Mouse (Mus musculus): ENCODE results near the gene Gm19410. TPM values are rescaled to one million over a fixed set of nuclear protein-coding genes. Genes with fewer than 3 reads are reported as not detected.
A peak's percentile ranks its signal among the peaks of the same experiment; 100 is the strongest.

Gm19410 gene
- not detected in 2 replicates for polyA plus RNA-seq (2015; fragmentation: Nextera tagmentation; extraction: Ambion mirVana)

DNA sequence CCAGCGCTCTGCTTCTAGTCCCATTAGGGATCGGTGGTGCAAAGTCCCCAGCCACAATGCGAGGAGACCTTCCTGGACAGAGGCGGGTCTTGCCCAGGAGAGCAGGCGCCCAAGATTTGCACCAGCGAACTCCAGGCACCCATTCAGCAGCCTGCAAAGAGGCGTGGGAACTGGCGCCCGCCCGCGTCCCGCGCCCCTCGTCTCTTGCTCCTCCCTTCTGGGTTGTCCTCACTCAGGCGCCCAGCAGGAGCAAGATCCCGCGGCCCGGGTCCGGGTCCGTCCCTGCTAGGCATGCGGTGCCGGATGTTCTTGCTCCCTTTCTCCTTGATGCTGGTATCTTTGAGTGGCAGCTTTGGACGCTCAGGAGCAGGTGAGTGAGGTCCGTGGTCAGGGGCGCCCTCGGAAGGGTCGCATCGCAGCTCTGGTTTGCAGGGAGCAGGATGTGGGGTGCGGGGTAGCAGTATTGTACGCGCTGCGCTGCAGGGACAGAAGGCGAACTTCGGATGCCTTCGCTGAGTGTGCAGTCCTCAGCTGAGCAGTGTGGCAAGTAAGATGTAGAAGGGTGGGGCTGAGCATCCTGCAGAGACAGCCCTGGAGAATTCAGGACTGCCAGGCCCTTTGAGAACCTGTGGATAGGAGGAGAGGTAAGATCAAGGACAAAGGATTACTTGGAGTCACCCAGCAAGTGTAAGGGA is at the start of gene Gm19410:
TSS of gene Gm19410 (plus strand) at position 292 of the 695 bp plus-strand sequence.
- H3K4me1 ChIP-seq (ENCODE audit: insufficient read depth, low read depth, low read length), result 0 out of 2 replicates have a peak, but pooled peaks cover 3% of the 10 kb centered on the region
- DNase-seq (ENCODE audit: low spot score), result peak; percentile 9
- H3K4me2 ChIP-seq (replicated peaks; ENCODE audit: low read depth, low read length), result peak within 1 kb of the TSS; percentile 59

DNA sequence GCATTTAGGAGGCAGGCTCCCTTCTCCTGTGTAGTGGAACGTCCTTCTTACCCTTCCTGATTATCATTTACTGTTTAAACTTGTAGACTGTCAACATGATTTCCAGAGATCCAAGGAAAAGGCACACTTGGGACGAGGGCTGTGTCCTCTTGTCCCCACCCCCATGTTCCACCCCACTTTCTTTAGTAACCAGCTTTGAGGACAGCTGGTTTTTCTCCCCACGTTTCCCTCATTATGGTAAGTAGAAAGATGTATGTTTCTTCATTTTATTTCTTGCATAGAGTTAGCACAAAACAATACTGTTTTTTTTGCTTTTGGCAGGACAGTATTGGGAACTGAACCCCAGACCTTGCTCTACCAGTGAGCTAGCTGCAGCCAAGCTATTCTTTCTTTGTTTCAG is 34.8 kb upstream of the Gm19410 start:
- DNase-seq (ENCODE audit: low spot score) (no peak), ATAC-seq (no peak)
- H3K9ac ChIP-seq (replicated peaks; ENCODE audit: low read depth), result no peak overlapping the region
- no peak overlapping the region for H3K4me2 ChIP-seq (replicated peaks; ENCODE audit: low read depth, low read length)
- 29% methylated on average over 3 of the region's 3 CpGs for WGBS
- no peaks in the 10 kb centered on the region for H3K4me1 ChIP-seq (ENCODE audit: insufficient read depth, low read depth, low read length)
- H3K27ac ChIP-seq (ENCODE audit: low read length), result no peak overlapping the region
- TF ChIP-seq EP300 (IDR thresholded peaks at IDR 0.05) (no peak), CTCF (IDR thresholded peaks at IDR 0.05) (no peak)
- H3K9me3 ChIP-seq (ENCODE audit: low read length), result no peaks in the 10 kb centered on the region
- no peaks in the 10 kb centered on the region for H3K27me3 ChIP-seq (replicated peaks; ENCODE audit: insufficient read depth, low read length)
- no peaks in the 10 kb centered on the region for H3K36me3 ChIP-seq (ENCODE audit: insufficient read depth, low read length)
- H3K4me3 ChIP-seq (ENCODE audit: low read depth, low read length), result no peak overlapping the region

More for the DNA sequence above, at the start of gene Gm19410:
- no peak for ATAC-seq
- peak within 1 kb of the TSS; percentile 31 for H3K4me3 ChIP-seq (ENCODE audit: low read depth, low read length)
- no peak within 1 kb of the TSS; the same call in 1 of the 2 replicates for H3K9ac ChIP-seq (replicated peaks; ENCODE audit: low read depth)
- no peaks in the 10 kb centered on the region for H3K36me3 ChIP-seq (ENCODE audit: insufficient read depth, low read length)
- H3K27ac ChIP-seq (ENCODE audit: low read length), result no peak within 1 kb of the TSS
- H3K27me3 ChIP-seq (replicated peaks; ENCODE audit: insufficient read depth, low read length), result peaks cover 5% of the 10 kb centered on the region; the same call in 1 of the 2 replicates
- H3K9me3 ChIP-seq (ENCODE audit: low read length), result no peaks in the 10 kb centered on the region
- no peak for TF ChIP-seq CTCF (IDR thresholded peaks at IDR 0.05)
- TF ChIP-seq EP300 (IDR thresholded peaks at IDR 0.05), result no peak
- WGBS, result 3% methylated on average over 35 of the region's 35 CpGs

DNA sequence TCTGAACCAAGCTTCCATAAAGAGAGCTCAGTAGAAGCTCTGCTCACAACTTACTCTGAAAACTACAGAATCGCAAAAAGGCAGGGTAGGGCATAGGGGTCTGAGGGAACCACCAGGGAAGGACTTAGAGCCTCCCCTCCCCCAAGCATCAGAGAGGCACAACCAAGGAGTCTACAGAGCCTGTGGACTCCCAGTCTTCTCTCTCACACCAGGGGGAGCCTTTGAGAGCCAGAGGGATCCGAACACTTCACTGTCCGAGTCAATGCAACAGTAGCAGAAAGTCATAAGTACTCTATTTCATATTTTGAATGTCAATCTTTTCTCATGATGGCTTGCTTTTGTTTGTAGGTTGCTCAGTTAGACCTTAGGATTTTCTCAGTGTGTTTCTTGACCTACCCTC is 30.2 kb upstream of the Gm19410 start:
- Histone ChIP-seq H3K4me1 (ENCODE audit: insufficient read depth, low read depth, low read length) (no peaks in the 10 kb centered on the region), H3K4me3 (ENCODE audit: low read depth, low read length) (no peak overlapping the region), H3K36me3 (ENCODE audit: insufficient read depth, low read length) (no peaks in the 10 kb centered on the region), H3K9ac (replicated peaks; ENCODE audit: low read depth) (no peak overlapping the region), H3K9me3 (ENCODE audit: low read length) (no peaks in the 10 kb centered on the region), H3K4me2 (replicated peaks; ENCODE audit: low read depth, low read length) (no peak overlapping the region), H3K27me3 (replicated peaks; ENCODE audit: insufficient read depth, low read length) (no peaks in the 10 kb centered on the region), H3K27ac (ENCODE audit: low read length) (no peak overlapping the region)
- TF ChIP-seq CTCF (IDR thresholded peaks at IDR 0.05) (peak; percentile 39), EP300 (IDR thresholded peaks at IDR 0.05) (no peak)
- ATAC-seq (no peak), DNase-seq (ENCODE audit: low spot score) (peak; percentile 12)
- WGBS, result 73% methylated on average over 3 of the region's 3 CpGs

DNA sequence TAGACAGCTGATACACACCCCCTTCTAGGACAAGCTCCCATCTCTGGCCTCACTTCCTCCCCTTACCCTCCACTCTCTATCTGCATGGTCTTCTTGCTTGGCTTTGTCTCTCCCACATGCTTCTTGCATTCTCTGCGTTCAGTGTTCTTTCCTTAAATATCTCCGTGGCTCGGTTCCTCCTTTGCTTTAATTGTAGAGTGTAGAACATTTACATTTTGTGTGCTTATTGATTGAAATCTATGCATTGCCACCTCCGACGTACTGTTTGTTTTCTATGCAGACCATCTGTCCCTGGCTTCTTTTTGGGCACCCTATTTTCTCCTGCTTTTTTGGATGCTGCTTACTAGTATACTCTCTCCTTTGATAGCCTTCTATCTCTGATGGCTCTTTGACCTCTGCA is 9.4 kb upstream of the Gm19410 start:
- no peak overlapping the region for H3K27ac ChIP-seq (ENCODE audit: low read length)
- H3K4me2 ChIP-seq (replicated peaks; ENCODE audit: low read depth, low read length), result no peak overlapping the region
- no peak overlapping the region for H3K4me3 ChIP-seq (ENCODE audit: low read depth, low read length)
- H3K36me3 ChIP-seq (ENCODE audit: insufficient read depth, low read length), result no peaks in the 10 kb centered on the region
- DNase-seq (ENCODE audit: low spot score) (no peak), ATAC-seq (no peak)
- TF ChIP-seq CTCF (IDR thresholded peaks at IDR 0.05) (no peak), EP300 (IDR thresholded peaks at IDR 0.05) (no peak)
- H3K9me3 ChIP-seq (ENCODE audit: low read length), result no peaks in the 10 kb centered on the region
- no peaks in the 10 kb centered on the region for H3K27me3 ChIP-seq (replicated peaks; ENCODE audit: insufficient read depth, low read length)
- no peak overlapping the region for H3K9ac ChIP-seq (replicated peaks; ENCODE audit: low read depth)
- 92% methylated on average over 5 of the region's 5 CpGs for WGBS
- no peaks in the 10 kb centered on the region for H3K4me1 ChIP-seq (ENCODE audit: insufficient read depth, low read depth, low read length)

DNA sequence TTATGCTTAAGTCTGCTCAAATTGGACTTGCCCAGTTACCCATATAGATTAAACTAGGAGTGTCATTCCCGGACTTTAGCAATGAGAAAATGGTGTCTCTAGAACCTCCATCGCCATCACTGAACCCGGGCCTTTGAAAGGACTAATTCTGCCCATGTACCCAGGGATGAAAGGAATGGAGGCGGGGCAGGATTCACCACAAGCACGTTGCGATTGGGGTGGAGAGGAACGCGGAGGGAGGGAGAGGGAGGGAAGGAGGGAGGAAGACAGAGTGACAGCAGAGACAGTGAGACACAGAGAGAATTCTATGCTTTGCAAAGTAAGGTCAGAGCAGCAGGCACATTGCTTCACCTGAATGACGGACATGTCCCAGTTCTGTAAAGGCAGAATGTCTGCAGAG is 570 bp upstream of the Gm19410 start:
- no peak overlapping the region for H3K9ac ChIP-seq (replicated peaks; ENCODE audit: low read depth)
- H3K36me3 ChIP-seq (ENCODE audit: insufficient read depth, low read length), result no peaks in the 10 kb centered on the region
- 0 out of 2 replicates have a peak, but pooled peaks cover 3% of the 10 kb centered on the region for H3K4me1 ChIP-seq (ENCODE audit: insufficient read depth, low read depth, low read length)
- TF ChIP-seq CTCF (IDR thresholded peaks at IDR 0.05) (no peak), EP300 (IDR thresholded peaks at IDR 0.05) (no peak)
- H3K9me3 ChIP-seq (ENCODE audit: low read length), result no peaks in the 10 kb centered on the region
- H3K27me3 ChIP-seq (replicated peaks; ENCODE audit: insufficient read depth, low read length), result peaks cover 5% of the 10 kb centered on the region; the same call in 1 of the 2 replicates
- H3K4me2 ChIP-seq (replicated peaks; ENCODE audit: low read depth, low read length), result peak overlapping the region; percentile 59
- ATAC-seq (no peak), DNase-seq (ENCODE audit: low spot score) (no peak)
- H3K27ac ChIP-seq (ENCODE audit: low read length), result no peak overlapping the region
- WGBS, result 11% methylated on average over 9 of the region's 9 CpGs
- peak overlapping the region; percentile 31; the same call in 1 of the 2 replicates for H3K4me3 ChIP-seq (ENCODE audit: low read depth, low read length)

GRCm38 (mm10) chr8:35773508-35773907 is 7.9 kb downstream of the Gm19410 start:
- TF ChIP-seq CTCF (IDR thresholded peaks at IDR 0.05) (no peak), EP300 (IDR thresholded peaks at IDR 0.05) (no peak)
- no peaks in the 10 kb centered on the region for H3K4me1 ChIP-seq (ENCODE audit: insufficient read depth, low read depth, low read length)
- H3K27me3 ChIP-seq (replicated peaks; ENCODE audit: insufficient read depth, low read length), result no peaks in the 10 kb centered on the region
- no peak overlapping the region for H3K27ac ChIP-seq (ENCODE audit: low read length)
- H3K4me2 ChIP-seq (replicated peaks; ENCODE audit: low read depth, low read length), result no peak overlapping the region
- no peak overlapping the region for H3K4me3 ChIP-seq (ENCODE audit: low read depth, low read length)
- no peak for DNase-seq (ENCODE audit: low spot score)
- no peaks in the 10 kb centered on the region for H3K36me3 ChIP-seq (ENCODE audit: insufficient read depth, low read length)
- 38% methylated on average over 7 of the region's 7 CpGs for WGBS
- no peak overlapping the region for H3K9ac ChIP-seq (replicated peaks; ENCODE audit: low read depth)
- no peaks in the 10 kb centered on the region for H3K9me3 ChIP-seq (ENCODE audit: low read length)
- no peak for ATAC-seq

Small RNA genes lying within 50 kb of the gene (microRNA-seq; reads per million reads assigned to microRNA genes)
- gene Gm44474, result not detected
